Mouse (Mus musculus) liver, postnatal 0 days (tissue): ENCODE measurements around the gene Irf2bp2. TPM values are rescaled to one million over a fixed set of nuclear protein-coding genes. Genes with fewer than 3 reads are reported as not detected.

ENCODE experiments used
- ATAC-seq: fragments of 200-750 bp; cut with Nextera tagmentation; 2 replicates; pipeline ENCODE4 v1.8.0; 2017; ENCODE audit warnings: mild to moderate bottlenecking, moderate library complexity
- DNase-seq: peaks from one replicate; pipeline ENCODE4 v3.0.0-alpha.2; 2016
- H3K27ac ChIP-seq: fragments of 300-500 bp; sonication (generic); 2 replicates; pipeline ENCODE4 v1.5.1; 2014; ENCODE audit warnings: antibody characterized with exemption, moderate library complexity, mild to moderate bottlenecking, low read depth
- H3K27me3 ChIP-seq: fragments of 300-500 bp; sonication (generic); 2 replicates; pipeline ENCODE4 v1.6.1; 2014; ENCODE audit warnings: low read length, control low read depth, mixed read lengths; ENCODE audit not compliant: insufficient read depth
- H3K36me3 ChIP-seq: fragments of 300-500 bp; sonication (generic); replicated peaks from 2 replicates; pipeline ENCODE4 v1.6.1; 2014; ENCODE audit warnings: mild to moderate bottlenecking, control low read depth, low read length, moderate library complexity, mixed read lengths; ENCODE audit not compliant: insufficient read depth
- H3K4me1 ChIP-seq: fragments of 300-500 bp; sonication (generic); 2 replicates; pipeline ENCODE4 v1.6.1; 2014; ENCODE audit warnings: antibody characterized with exemption, mild to moderate bottlenecking, control low read depth; ENCODE audit not compliant: insufficient read depth
- H3K4me2 ChIP-seq: fragments of 300-500 bp; sonication (generic); 2 replicates; pipeline ENCODE4 v1.6.1; 2014; ENCODE audit warnings: low read depth, mild to moderate bottlenecking, low read length, moderate library complexity, mixed read lengths
- H3K4me3 ChIP-seq: fragments of 300-500 bp; sonication (generic); 2 replicates; pipeline ENCODE4 v1.5.1; 2014; ENCODE audit warnings: low read depth, low read length
- H3K9ac ChIP-seq: fragments of 300-500 bp; sonication (generic); replicated peaks from 2 replicates; pipeline ENCODE4 v1.6.1; 2014; ENCODE audit warnings: mild to moderate bottlenecking, moderate library complexity
- H3K9me3 ChIP-seq: fragments of 300-500 bp; sonication (generic); 2 replicates; pipeline ENCODE4 v1.6.1; 2016; ENCODE audit warnings: mild to moderate bottlenecking, control low read depth, low read length, mixed read lengths
- CTCF ChIP-seq: sonication (generic); IDR thresholded peaks from 2 replicates; pipeline ENCODE4 v1.5.1; 2016; ENCODE audit warnings: antibody characterized with exemption, low read depth
- EP300 ChIP-seq: IDR thresholded peaks from 2 replicates; pipeline ENCODE4 v1.6.1; 2016; ENCODE audit warnings: antibody characterized with exemption, low read depth, mild to moderate bottlenecking
- WGBS: fragments of 180-500 bp; shearing (Covaris S2); extraction: QIAGEN DNeasy Blood & Tissue Kit; methylation state at CpG from one replicate; pipeline ENCODE4 v1.1.7; 2014; ENCODE audit not compliant: insufficient replicate concordance; 5-methylcytosine and 5-hydroxymethylcytosine counted together
- polyA plus RNA-seq: library from polyadenylated mRNA; unstranded; fragments of >200 nt; fragmentation: Nextera tagmentation; extraction: Ambion mirVana; gene quantifications from 2 replicates; pipeline ENCODE4 v1.2.1, GENCODE M21; 2015

The Irf2bp2 gene
- polyA plus RNA-seq, 1 experiment from 2014 or later: 6.2 TPM

- H3K4me2 ChIP-seq: no peak overlapping the region
- TF ChIP-seq CTCF: no peak
- TF ChIP-seq EP300: 0 out of 2 replicates have a peak, but pooled peaks have one; percentile 9
- peaks cover 60% of the 10 kb centered on the region for H3K4me1 ChIP-seq
- no peak for ATAC-seq
- H3K27ac ChIP-seq: no peak overlapping the region
- H3K4me3 ChIP-seq: no peak overlapping the region
- 64% methylated on average over 4 of the region's 4 CpGs for WGBS
- no peaks in the 10 kb centered on the region for H3K36me3 ChIP-seq
- H3K27me3 ChIP-seq: no peaks in the 10 kb centered on the region
- H3K9me3 ChIP-seq: no peaks in the 10 kb centered on the region
- no peak overlapping the region for H3K9ac ChIP-seq
- no peak for DNase-seq
These were observed 5.5 kb upstream of the Irf2bp2 start for GRCm38 (mm10) chr8:126599297-126599696.

- DNase-seq: peak; percentile 48
- no peaks in the 10 kb centered on the region for H3K27me3 ChIP-seq
- H3K4me2 ChIP-seq: peak overlapping the region; percentile 28
These were observed 4.4 kb upstream of the Irf2bp2 start for GRCm38 (mm10) chr8:126598218-126598617.

GRCm38 (mm10) chr8:126596721-126597120 is 2.9 kb upstream of the Irf2bp2 start:
- Histone ChIP-seq H3K27ac (peak overlapping the region; percentile 98), H3K4me2 (peak overlapping the region; percentile 78), H3K36me3 (peaks cover 5% of the 10 kb centered on the region; the same call in 1 of the 2 replicates), H3K9ac (peak overlapping the region; percentile 5; the same call in 1 of the 2 replicates), H3K9me3 (no peaks in the 10 kb centered on the region), H3K27me3 (no peaks in the 10 kb centered on the region), H3K4me1 (peaks cover 54% of the 10 kb centered on the region), H3K4me3 (no peak overlapping the region)
- DNase-seq: no peak
- WGBS: 73% methylated on average over 5 of the region's 5 CpGs
- no peak for ATAC-seq
- TF ChIP-seq EP300 (no peak), CTCF (no peak)

More at GRCm38 (mm10) chr8:126598218-126598617, 4.4 kb upstream of the Irf2bp2 start:
- no peaks in the 10 kb centered on the region for H3K36me3 ChIP-seq
- peak; percentile 6; the same call in 1 of the 2 replicates for ATAC-seq
- no peak overlapping the region for H3K9ac ChIP-seq
- peak overlapping the region; percentile 98 for H3K27ac ChIP-seq
- peaks cover 60% of the 10 kb centered on the region for H3K4me1 ChIP-seq
- WGBS: 21% methylated on average over 12 of the region's 12 CpGs
- H3K4me3 ChIP-seq: no peak overlapping the region
- H3K9me3 ChIP-seq: no peaks in the 10 kb centered on the region
- TF ChIP-seq EP300 (peak; percentile 98), CTCF (no peak)

GRCm38 (mm10) chr8:126596097-126596634 is 2.4 kb upstream of the Irf2bp2 start:
- 1% methylated on average over 12 of the region's 12 CpGs for WGBS
- Histone ChIP-seq H3K36me3 (peaks cover 10% of the 10 kb centered on the region), H3K4me3 (peak overlapping the region; percentile 63), H3K27ac (peak overlapping the region; percentile 98), H3K9ac (peak overlapping the region; percentile 99), H3K27me3 (no peaks in the 10 kb centered on the region), H3K4me2 (peak overlapping the region; percentile 78), H3K9me3 (no peaks in the 10 kb centered on the region), H3K4me1 (peaks cover 54% of the 10 kb centered on the region)
- TF ChIP-seq EP300 (peak; percentile 88), CTCF (no peak)
- ATAC-seq (peak; percentile 22), DNase-seq (peak; percentile 87)

- DNase-seq: peak; percentile 49
- TF ChIP-seq CTCF: no peak
- TF ChIP-seq EP300: no peak
- no peaks in the 10 kb centered on the region for H3K27me3 ChIP-seq
- H3K4me2 ChIP-seq: peak overlapping the region; percentile 78
- peak overlapping the region; percentile 63 for H3K4me3 ChIP-seq
- peak overlapping the region; percentile 98 for H3K27ac ChIP-seq
- H3K9ac ChIP-seq: peak overlapping the region; percentile 99
- ATAC-seq: no peak
- H3K4me1 ChIP-seq: peaks cover 46% of the 10 kb centered on the region
- peaks cover 13% of the 10 kb centered on the region for H3K36me3 ChIP-seq
- no peaks in the 10 kb centered on the region for H3K9me3 ChIP-seq
- 4% methylated on average over 16 of the region's 16 CpGs for WGBS
These were observed 1.6 kb upstream of the Irf2bp2 start for GRCm38 (mm10) chr8:126595204-126596061.

GRCm38 (mm10) chr8:126594481-126595000 is 755 bp upstream of the Irf2bp2 start:
- DNase-seq: peak; percentile 95
- Histone ChIP-seq H3K4me1 (peaks cover 43% of the 10 kb centered on the region), H3K4me2 (peak overlapping the region; percentile 78), H3K9ac (peak overlapping the region; percentile 99), H3K27ac (peak overlapping the region; percentile 98), H3K36me3 (peaks cover 13% of the 10 kb centered on the region), H3K4me3 (peak overlapping the region; percentile 63), H3K9me3 (no peaks in the 10 kb centered on the region), H3K27me3 (no peaks in the 10 kb centered on the region)
- TF ChIP-seq EP300 (peak; percentile 20; the same call in 1 of the 2 replicates), CTCF (peak; percentile 45)
- ATAC-seq: peak; percentile 70
- WGBS: under 1% methylated on average over 43 of the region's 48 CpGs
